Mouse (Mus musculus): ENCODE measurements around the gene Arntl2. TPM values are rescaled to one million over a fixed set of nuclear protein-coding genes. Genes with fewer than 3 reads are reported as not detected.

The Arntl2 gene
- 0.21 TPM for total RNA-seq (2023)

GRCm38 (mm10) chr6:146795924-146796545 lies at the start of gene Arntl2:
Gene Arntl2 (plus strand): TSS chr6:146796055.

GRCm38 (mm10) chr6:146850050-146850449 lies 54.2 kb downstream of the Arntl2 start, which contains the start of gene Smco2:
Gene Smco2 (plus strand): TSS chr6:146850104.

Other genes starting within 250 kb of the Arntl2 start
- gene Fgfr1op2, start 218.9 kb upstream of the Arntl2 start, total RNA-seq (2023), result 95.9 TPM
- gene Ints13, start 218.2 kb upstream of the Arntl2 start, total RNA-seq (2023), result 74.3 TPM
- gene Med21, start 153.5 kb upstream of the Arntl2 start, total RNA-seq (2023), result 43.2 TPM
- gene Tm7sf3, start 153.2 kb upstream of the Arntl2 start, total RNA-seq (2023), result 9.1 TPM
- 14.5 TPM for gene Stk38l, start 71.1 kb upstream of the Arntl2 start, total RNA-seq (2023)
- gene Smco2, start 54.0 kb downstream of the Arntl2 start, total RNA-seq (2023), result not detected
- 14.3 TPM for gene Ppfibp1, start 92.4 kb downstream of the Arntl2 start, total RNA-seq (2023)
- gene 1700034J05Rik, start 158.4 kb downstream of the Arntl2 start, total RNA-seq (2023), result not detected
- gene Rep15, start 236.5 kb downstream of the Arntl2 start, total RNA-seq (2023), result 0.70 TPM
- 35.3 TPM for gene Mrps35, start 246.7 kb downstream of the Arntl2 start, total RNA-seq (2023)